Mouse (Mus musculus): ENCODE data around the gene Myrf.
A peak's percentile ranks its signal among the peaks of the same experiment; 100 is the strongest.

The Myrf gene

DNA sequence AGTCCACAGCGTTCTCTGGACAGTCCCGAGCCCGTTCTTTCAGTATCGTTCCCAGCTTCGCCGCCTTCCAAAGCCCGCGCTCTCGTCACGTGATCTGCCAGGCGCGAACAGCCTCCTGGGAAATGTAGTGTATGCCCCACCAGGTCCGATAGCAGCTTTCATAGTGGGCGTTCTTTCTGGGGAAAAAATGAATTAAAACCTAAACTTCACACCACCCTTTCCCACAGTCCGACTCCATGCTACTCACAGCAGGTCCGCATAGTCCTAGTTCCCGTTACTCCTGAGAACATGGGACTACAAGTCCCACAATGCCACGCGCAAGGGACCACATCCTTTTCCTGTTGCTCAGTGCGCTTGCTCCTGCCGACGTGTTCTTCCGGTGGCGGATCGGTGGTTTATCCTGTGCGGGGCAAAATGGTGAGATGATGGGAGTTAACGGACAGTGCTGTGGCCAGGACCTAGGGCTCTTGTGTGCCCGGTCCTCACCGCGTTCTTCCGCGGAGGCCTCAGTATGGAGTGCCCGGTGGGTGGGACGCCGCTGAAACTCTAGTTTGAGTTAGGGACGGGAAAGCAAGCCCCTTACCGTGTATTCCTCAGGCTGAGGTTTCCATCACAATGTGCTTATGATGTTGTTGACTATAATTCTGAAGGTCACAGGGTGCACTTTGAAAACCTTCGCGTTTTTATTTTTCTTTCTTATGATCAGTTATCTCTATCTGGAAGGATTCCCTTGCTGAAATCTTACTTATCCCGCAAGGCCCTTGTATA is 36.5 kb downstream of the Myrf start, which contains the start of the genes Tmem258 and Fen1:
Tmem258 (plus strand) TSS at position 167 of the 768 bp plus-strand sequence.
Fen1 (minus strand) TSS at position 322 of the 768 bp plus-strand sequence.
- peak; percentile 87 to 92 for DNase-seq

GRCm38 (mm10) chr19:10203146-10203847 is 37.3 kb downstream of the Myrf start:
- no peak for DNase-seq

DNA sequence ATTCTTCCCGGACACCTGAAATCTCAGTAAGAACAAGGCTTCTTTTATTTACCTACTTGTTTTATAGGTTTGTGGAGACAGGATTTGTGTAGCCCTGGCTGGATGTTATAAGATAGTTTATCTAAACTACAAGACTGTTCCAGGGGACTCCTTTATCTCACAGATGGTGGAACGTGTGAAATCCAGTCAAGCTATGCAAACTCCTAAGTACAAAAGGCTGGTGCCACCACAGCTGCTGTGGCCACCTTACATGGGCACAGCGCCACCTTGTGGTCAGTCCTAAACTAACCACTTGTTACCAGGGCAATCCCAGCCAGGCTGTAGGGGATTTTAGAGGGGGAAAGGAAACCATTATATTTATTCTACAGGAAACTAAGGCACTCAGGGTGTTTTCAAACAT is 41.8 kb downstream of the Myrf start:
- peak; percentile 64 to 82 for DNase-seq

- DNase-seq = no peak
These were observed 42.3 kb downstream of the Myrf start for GRCm38 (mm10) chr19:10198286-10198685.

DNA sequence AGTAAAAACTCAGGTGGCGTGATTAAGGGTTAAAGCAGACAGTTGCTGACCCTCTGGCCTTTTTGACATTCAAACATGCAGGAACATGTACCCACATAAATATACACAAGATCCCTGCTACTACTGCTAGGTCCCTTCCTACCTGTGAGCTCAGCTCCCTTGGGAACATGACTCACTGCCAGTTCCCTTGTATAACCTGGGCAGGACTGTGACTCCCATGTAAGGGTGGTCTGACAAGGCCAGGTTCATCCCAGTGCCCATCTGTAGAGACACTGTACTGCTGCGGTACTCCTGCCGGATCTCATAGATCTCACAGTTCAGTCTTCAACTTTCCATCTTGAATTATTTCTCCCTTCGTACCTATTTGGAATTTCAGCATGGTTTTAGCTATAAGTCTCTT is 43.4 kb downstream of the Myrf start:
- DNase-seq = no peak

DNA sequence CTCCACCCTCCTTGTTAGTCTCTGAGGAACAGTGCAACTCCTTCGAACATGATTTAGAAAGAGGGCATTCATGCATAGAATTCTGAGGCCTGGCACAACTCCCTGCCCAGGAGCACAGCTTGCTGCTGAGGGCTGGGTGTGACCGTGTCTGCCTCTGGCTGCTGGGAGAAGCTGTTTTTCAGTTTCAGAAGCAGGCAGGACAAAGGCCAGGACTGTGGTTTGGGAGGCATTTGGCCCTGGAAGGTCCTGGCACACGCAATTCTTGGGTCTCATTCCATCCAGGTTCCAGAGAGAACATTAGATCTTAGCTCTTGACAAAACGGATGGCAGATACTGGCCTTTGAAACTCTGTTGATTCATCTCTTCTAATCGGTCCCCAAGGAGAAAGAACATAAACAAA is 45.3 kb downstream of the Myrf start:
- peak; percentile 78 to 81 for DNase-seq

DNA sequence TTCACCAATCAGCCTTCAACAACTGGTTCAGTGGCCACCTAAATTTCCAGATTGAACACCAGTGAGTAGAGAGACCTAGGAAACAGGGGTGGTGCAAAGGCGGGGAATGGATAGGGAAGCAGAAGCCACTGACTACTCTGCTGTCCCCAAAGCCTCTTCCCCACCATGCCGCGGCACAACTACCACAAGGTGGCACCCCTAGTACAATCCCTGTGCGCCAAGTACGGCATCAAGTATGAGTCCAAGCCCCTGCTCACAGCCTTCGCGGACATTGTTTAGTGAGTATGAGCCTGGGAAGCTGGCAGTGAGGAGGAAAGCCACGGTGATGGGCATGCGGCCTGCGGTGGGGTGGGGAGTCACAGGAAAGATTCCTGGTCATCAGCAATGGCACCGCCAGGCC is 46.2 kb downstream of the Myrf start:
- no peak for DNase-seq

- DNase-seq = no peak
These were observed 49.2 kb downstream of the Myrf start for GRCm38 (mm10) chr19:10191326-10191725.

DNA sequence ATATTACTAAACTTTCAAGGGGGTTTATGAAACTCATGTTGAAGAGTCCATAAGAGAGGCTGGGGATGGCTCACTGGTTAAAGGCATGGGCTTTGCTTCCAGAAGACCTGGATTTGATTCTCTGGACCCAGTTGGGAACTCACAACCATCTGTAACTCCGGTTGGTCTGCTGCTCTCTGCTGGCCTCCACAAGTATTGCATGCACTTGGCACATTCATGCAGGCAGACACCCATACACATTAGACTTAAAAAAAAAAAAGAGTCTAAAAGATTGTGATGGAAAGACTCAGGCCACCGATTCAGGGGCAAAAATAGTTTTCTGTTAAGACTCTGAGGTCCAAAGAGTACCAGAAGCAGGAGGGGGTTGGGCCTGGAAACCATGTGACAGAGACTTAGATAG is 49.8 kb downstream of the Myrf start:
- peak; percentile 70 to 81 for DNase-seq

GRCm38 (mm10) chr19:10189940-10190339 is 50.6 kb downstream of the Myrf start:
- no peak for DNase-seq

- DNase-seq = peak in 1 of 2 experiments; percentile 39
These were observed 51.5 kb downstream of the Myrf start for GRCm38 (mm10) chr19:10189022-10189421.

DNA sequence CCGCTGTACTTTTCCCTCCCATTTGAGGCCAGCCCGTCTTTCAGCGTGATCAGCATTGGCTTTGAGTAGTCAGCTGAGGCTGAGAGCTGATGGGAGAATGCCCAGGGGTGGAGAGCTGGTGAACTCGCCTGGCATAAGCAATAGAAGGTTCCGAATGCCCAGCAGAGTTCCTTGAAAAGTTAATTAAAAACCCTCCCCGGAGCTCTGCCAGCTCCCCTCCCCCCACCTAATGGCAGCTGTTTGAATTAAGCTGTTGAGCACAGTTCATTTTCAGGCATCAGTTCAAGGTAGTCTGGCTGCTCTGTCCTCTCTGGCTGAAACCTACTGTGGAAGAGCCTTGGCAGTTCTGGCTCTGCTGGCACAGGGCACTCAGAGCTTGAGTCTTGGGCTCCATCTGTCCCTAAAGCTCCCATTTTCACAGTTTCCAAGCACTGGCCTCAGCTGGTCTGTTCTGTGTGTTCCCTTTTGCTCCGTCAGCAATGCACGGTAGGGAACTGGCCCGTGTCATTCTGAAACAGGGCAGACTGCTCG is 52.2 kb downstream of the Myrf start:
- peak; percentile 94 to 96 for DNase-seq

- no peak for DNase-seq
These were observed 54.0 kb downstream of the Myrf start for GRCm38 (mm10) chr19:10186569-10186968.

DNA sequence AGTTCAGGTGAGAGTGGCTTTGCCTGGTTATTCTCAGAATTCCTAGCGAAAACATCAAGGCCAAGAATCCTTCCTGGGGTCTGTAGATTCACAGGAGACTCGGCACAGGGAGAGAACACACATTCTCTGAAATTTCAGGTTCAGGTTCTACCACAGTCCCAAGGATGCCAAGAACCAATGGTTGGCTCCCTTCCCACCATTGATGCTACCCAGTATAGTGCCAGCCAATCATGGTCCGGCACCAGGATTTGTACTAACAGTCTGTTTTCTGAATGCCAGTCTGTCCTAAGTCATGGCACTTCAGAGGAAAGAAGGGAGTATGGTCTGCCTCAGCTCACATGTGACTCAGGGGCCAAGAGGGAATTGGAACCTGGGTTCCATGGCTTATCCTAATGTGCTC is 54.7 kb downstream of the Myrf start:
- no peak for DNase-seq

DNA sequence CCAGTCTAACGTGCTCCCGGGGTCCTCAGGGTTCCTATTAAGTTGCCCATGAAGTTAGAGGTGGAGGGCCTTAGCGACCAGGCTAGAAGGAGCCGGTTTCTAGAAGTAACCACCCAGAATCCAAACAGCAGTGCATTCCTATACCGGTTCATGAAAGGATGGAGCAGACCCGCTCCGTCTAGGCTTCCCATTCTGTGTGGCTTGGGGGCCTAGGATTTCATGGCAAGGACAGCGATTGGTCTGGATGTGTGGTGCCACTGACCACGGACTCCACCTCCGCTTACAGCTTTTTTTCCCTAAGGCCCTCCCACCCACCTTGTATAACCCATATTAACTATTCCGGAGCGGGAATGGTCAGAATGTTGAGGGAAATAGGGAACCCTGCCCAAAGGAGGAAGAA is 56.5 kb downstream of the Myrf start:
- no peak for DNase-seq

DNA sequence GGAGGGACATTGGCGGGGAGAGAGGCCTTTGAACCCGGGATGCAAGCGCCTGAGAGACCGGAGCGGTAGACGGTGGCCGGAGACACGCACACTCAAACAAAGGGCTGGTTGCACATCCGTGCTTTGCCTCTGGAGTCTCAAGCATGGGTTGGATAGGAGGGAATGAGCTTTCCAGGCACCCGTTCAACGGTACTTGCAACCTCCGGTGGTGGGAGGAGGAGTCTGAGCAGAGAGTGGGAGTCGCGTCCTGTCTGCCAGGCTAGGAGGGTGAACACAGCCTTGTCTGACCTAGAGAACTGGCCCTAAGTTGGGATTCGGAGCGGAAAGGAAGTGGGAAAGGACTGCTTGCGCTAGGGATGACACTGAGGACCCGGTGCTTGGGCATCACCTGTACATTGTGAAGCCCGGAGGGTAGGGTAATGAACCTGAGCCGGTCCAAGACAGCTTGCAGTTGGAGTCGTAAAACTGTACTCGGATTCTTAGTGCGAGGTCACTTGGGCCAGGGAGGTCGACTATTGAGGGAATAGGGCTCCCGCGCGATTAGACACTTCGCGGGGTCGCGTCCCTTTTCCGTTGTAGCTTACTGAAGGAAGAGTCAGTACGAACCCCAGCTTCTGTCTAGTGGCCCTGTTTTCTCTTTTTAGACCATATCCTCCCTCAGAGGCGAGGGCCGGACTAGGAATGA is 57.1 kb downstream of the Myrf start:
- DNase-seq = peak; percentile 65 to 72

DNA sequence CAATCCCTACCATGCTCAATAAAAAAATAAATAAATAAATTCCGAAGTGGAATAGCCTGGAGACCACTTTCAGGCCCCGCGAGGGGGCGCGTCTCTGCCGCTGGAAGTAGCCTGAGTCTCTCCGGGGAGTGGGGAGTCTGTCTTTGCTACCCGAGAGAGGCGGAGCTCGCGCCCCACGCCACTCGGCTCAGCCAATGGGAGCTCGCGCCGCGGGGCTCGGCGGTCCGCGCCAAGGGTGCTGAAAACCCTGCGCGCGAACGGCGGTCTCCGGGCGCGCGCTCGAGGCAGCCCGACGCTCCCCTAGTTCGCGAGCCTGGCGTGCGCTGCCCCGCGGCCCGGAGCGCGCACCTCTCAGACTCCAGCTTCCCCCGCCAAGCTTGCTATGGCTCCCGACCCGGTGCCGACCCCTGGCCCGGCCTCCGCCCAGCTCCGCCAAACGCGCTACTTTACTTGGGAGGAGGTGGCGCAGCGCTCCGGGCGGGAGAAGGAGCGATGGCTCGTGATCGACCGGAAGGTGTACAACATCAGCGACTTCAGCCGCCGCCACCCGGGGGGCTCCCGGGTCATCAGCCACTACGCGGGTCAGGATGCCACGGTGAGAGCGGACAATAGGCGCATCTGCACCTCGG is 57.8 kb downstream of the Myrf start, which contains the start of gene Fads1:
Fads1 (plus strand) TSS at position 219 of the 629 bp plus-strand sequence.
- DNase-seq = peak; percentile 91 to 92

GRCm38 (mm10) chr19:10182142-10182541 is 58.4 kb downstream of the Myrf start:
- no peak for DNase-seq

- no peak for DNase-seq
These were observed 59.3 kb downstream of the Myrf start for GRCm38 (mm10) chr19:10181225-10181624.

GRCm38 (mm10) chr19:10176941-10177372 is 63.6 kb downstream of the Myrf start:
- DNase-seq = no peak

DNA sequence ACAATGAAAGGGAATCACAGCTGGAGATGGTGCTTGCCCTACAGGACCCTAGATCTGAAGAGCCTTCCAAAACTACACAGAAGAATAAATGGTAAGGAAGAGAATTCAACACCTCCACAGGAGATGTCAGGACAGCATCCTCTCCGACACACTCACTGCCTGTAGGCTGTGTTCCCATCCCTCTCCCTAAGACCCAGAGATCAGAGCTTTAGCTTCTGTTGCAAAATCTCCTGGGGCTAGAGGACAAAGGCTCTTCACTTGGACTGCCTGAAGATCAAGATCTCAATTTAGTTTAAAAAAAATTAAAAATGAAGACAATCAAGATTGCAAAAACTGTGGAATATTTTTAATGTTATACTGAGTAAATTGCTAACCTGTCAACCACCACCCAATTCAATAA is 64.1 kb downstream of the Myrf start:
- no peak for DNase-seq

DNA sequence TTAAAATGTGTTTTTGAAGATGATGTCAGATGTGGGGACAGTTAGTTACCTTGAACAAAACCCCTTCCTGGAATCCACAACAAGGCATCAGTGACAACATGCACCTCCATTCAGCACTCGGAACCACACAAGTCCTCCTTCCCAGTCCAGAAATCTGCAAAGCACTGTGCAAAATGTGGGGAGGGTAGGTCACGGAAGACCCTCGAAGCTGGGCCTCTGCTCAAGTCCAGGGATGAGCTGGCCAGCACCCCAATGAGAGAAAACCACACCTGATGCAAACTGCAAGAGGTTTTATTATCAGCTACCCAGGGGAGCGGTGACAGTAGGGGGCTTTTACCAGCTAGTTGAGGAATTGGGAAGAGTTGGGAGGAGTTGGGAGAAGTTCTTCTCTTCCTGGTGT is 65.6 kb downstream of the Myrf start:
- no peak for DNase-seq
